Mouse (Mus musculus) neural tube, embryonic 15.5 days (tissue): ENCODE measurements around the gene Hic2. TPM values are rescaled to one million over a fixed set of nuclear protein-coding genes. Genes with fewer than 3 reads are reported as not detected.

Experiments
- polyA plus RNA-seq: library from polyadenylated mRNA; unstranded; fragments of >200 nt; fragmentation: Nextera tagmentation; extraction: Ambion mirVana; gene quantifications from 2 replicates; pipeline ENCODE4 v1.2.1, GENCODE M21; 2015

The Hic2 gene
- polyA plus RNA-seq, 1 experiment from 2014 or later: 6.7 TPM

Other genes starting within 250 kb of the Hic2 start
- gene Ypel1, start 163.9 kb upstream of the Hic2 start, polyA plus RNA-seq: 77.5 and 94.9 TPM in 2 replicates
- 134 and 143 TPM in 2 replicates for gene Ppil2, start 122.3 kb upstream of the Hic2 start, polyA plus RNA-seq
- gene 2610318N02Rik, start 108.4 kb upstream of the Hic2 start, polyA plus RNA-seq: 13.1 and 16.2 TPM in 2 replicates
- 38.4 and 57.3 TPM in 2 replicates for gene Sdf2l1, start 101.2 kb upstream of the Hic2 start, polyA plus RNA-seq
- 45.6 and 52.3 TPM in 2 replicates for gene Ydjc, start 89.0 kb upstream of the Hic2 start, polyA plus RNA-seq
- gene Ccdc116, start 86.3 kb upstream of the Hic2 start, polyA plus RNA-seq: 2.7 and 3.5 TPM in 2 replicates
- gene Ube2l3, start 30.9 kb upstream of the Hic2 start, polyA plus RNA-seq: 288 and 306 TPM in 2 replicates
- gene Rimbp3, start 25.0 kb upstream of the Hic2 start, polyA plus RNA-seq: 1.9 and 2.1 TPM in 2 replicates
- gene Tmem191c, start 42.5 kb downstream of the Hic2 start, polyA plus RNA-seq: 87.0 and 112 TPM in 2 replicates
- gene Serpind1, start 97.8 kb downstream of the Hic2 start, polyA plus RNA-seq: 1.0 and 1.9 TPM in 2 replicates
- gene Snap29, start 172.4 kb downstream of the Hic2 start, polyA plus RNA-seq: 23.3 and 24.0 TPM in 2 replicates
- 54.6 and 59.7 TPM in 2 replicates for gene Pi4ka, start 172.7 kb downstream of the Hic2 start, polyA plus RNA-seq
- gene Crkl, start 218.4 kb downstream of the Hic2 start, polyA plus RNA-seq: 76.3 and 77.4 TPM in 2 replicates